Mouse (Mus musculus) embryonic fibroblast, embryonic 13.5 days (primary cell): ENCODE measurements at regions not wholly inside any gene's neighbourhood (a gene's known extent, or its start where the extent isn't known, plus 50 kb on each side); places are given as distances from the start of the nearest gene placed in this dataset.

Experiments
- CTCF ChIP-seq: IDR thresholded peaks from 2 replicates; pipeline ENCODE4 v1.5.1; 2011; ENCODE audit warnings: mild to moderate bottlenecking, control low read depth, low read length, moderate library complexity, borderline replicate concordance; ENCODE audit not compliant: insufficient read depth
- POLR2A ChIP-seq: IDR thresholded peaks from 2 replicates; pipeline ENCODE4 v1.6.1; 2011; ENCODE audit warnings: low read depth, mild to moderate bottlenecking, control low read depth, low read length, moderate library complexity

DNA sequence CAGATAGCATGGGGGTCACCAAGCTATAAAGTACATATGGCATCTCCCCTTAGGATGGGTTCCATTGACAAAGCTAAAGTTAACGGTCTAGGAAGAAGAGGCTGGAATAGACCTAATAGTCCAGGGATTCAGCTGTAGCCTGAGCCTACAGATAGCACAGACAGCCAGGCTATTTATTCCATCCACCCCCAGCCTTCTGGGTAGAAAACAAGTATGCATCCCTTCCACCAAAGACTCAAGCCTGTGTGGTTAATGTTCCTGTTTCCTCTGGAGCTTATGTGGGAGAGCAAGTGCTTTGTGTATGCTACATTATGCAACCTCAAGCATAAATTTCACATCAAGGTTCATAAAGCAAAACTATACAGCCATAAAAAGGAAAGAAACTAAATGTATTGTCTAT is 955.8 kb downstream of the Basp1 start:
- TF ChIP-seq CTCF (no peak), POLR2A (no peak)
